Mouse (Mus musculus) testis, adult 2 months (tissue): ENCODE results near the gene Morc2b. TPM values are rescaled to one million over a fixed set of nuclear protein-coding genes. Genes with fewer than 3 reads are reported as not detected.

Source experiments
- H3K27ac ChIP-seq: fragments of 200-500 bp; 2 replicates; pipeline ENCODE4 v1.5.1; 2012; ENCODE audit warnings: low read depth, low read length; ENCODE audit not compliant: control insufficient read depth, insufficient read depth
- H3K27me3 ChIP-seq: fragments of 200-500 bp; 2 replicates; pipeline ENCODE4 v1.6.1; 2012; ENCODE audit warnings: mild to moderate bottlenecking, low read length, moderate library complexity; ENCODE audit not compliant: control insufficient read depth, insufficient read depth
- H3K36me3 ChIP-seq: fragments of 200-500 bp; 2 replicates; pipeline ENCODE4 v1.6.1; 2012; ENCODE audit warnings: mild to moderate bottlenecking, low read length; ENCODE audit not compliant: control insufficient read depth, insufficient read depth
- H3K4me1 ChIP-seq: fragments of 200-500 bp; 2 replicates; pipeline ENCODE4 v1.6.1; 2012; ENCODE audit warnings: low read length; ENCODE audit not compliant: control insufficient read depth, insufficient read depth
- H3K4me3 ChIP-seq: fragments of 200-500 bp; 2 replicates; pipeline ENCODE4 v1.5.1; 2012; ENCODE audit warnings: low read depth, mild to moderate bottlenecking, low read length, moderate library complexity, mixed read lengths; ENCODE audit not compliant: control insufficient read depth
- CTCF ChIP-seq: fragments of 200-500 bp; IDR thresholded peaks from 2 replicates; pipeline ENCODE4 v1.5.1; 2012; ENCODE audit warnings: low read depth, mild to moderate bottlenecking, inconsistent platforms, low read length, moderate library complexity; ENCODE audit not compliant: control insufficient read depth, insufficient read depth, insufficient replicate concordance
- POLR2A ChIP-seq: fragments of 200-500 bp; IDR thresholded peaks from 2 replicates; pipeline ENCODE4 v1.6.1; 2012; ENCODE audit warnings: low read depth, mild to moderate bottlenecking, inconsistent platforms, low read length, moderate library complexity; ENCODE audit not compliant: control insufficient read depth
- polyA plus RNA-seq: library from polyadenylated mRNA; depleted of rRNA; stranded (reverse); fragments of >200 nt; gene quantifications from 2 replicates; pipeline ENCODE4 v1.2.3, GENCODE M21; 2012; rRNA removed

The Morc2b gene
- polyA plus RNA-seq, 1 experiment, result 48.7 TPM

- Histone ChIP-seq H3K27ac (peak within 1 kb of the TSS; percentile 98), H3K4me1 (peaks cover 6% of the 10 kb centered on the region)
- TF ChIP-seq POLR2A (peak; percentile 58; the same call in 1 of the 2 replicates), CTCF (no peak)
Measured at GRCm38 (mm10) chr17:33089220-33089949, 50.1 kb downstream of the Morc2b start, which contains the start of gene Zfp563. Gene Zfp563, plus strand, starts transcription at chr17:33089310.

GRCm38 (mm10) chr17:33067958-33068357 is 71.5 kb downstream of the Morc2b start, which contains the start of gene 4921501E09Rik:
Gene 4921501E09Rik, minus strand, starts transcription at chr17:33068058.
- no peaks in the 10 kb centered on the region for H3K4me1 ChIP-seq
- TF ChIP-seq CTCF (no peak), POLR2A (no peak)
- H3K36me3 ChIP-seq, result no peaks in the 10 kb centered on the region
- no peak within 1 kb of the TSS for H3K27ac ChIP-seq
- H3K4me3 ChIP-seq, result peak within 1 kb of the TSS; percentile 80
- H3K27me3 ChIP-seq, result no peaks in the 10 kb centered on the region

More at GRCm38 (mm10) chr17:33089220-33089949, 50.1 kb downstream of the Morc2b start, which contains the start of gene Zfp563:
- Histone ChIP-seq H3K4me3 (peak within 1 kb of the TSS; percentile 100), H3K36me3 (no peaks in the 10 kb centered on the region), H3K27me3 (no peaks in the 10 kb centered on the region)

Other genes starting within 250 kb of the Morc2b start
- gene Zfp870, start 248.0 kb downstream of the Morc2b start, polyA plus RNA-seq, result 0.30 TPM in 2 replicates
- 0.77 and 1.1 TPM in 2 replicates for gene Cyp4f14, start 222.3 kb downstream of the Morc2b start, polyA plus RNA-seq
- 7.8 and 8.0 TPM in 2 replicates for gene Cyp4f13, start 192.3 kb downstream of the Morc2b start, polyA plus RNA-seq
- 0.64 TPM in 2 replicates for gene Zfp472, start 173.9 kb downstream of the Morc2b start, polyA plus RNA-seq
- gene Zfp952, start 146.6 kb downstream of the Morc2b start, polyA plus RNA-seq, result 1.1 and 1.3 TPM in 2 replicates
- gene Zfp763, start 106.3 kb downstream of the Morc2b start, polyA plus RNA-seq, result 0.90 and 1.8 TPM in 2 replicates
- gene 4921501E09Rik, start 71.6 kb downstream of the Morc2b start, polyA plus RNA-seq, result 5.4 and 7.0 TPM in 2 replicates
- 1.6 and 2.6 TPM in 2 replicates for gene Zfp563, start 50.4 kb downstream of the Morc2b start, polyA plus RNA-seq
- gene Olfr55, start 28.8 kb upstream of the Morc2b start, polyA plus RNA-seq, result not detected in 2 replicates
- not detected in 2 replicates for gene Olfr239, start 51.6 kb upstream of the Morc2b start, polyA plus RNA-seq
- gene Olfr1564, start 82.0 kb upstream of the Morc2b start, polyA plus RNA-seq, result 0.16 and 0.24 TPM in 2 replicates
- gene Zfp955a, start 115.5 kb upstream of the Morc2b start, polyA plus RNA-seq, result 1.6 and 2.2 TPM in 2 replicates
- not detected in 2 replicates for gene Olfr63, start 125.0 kb upstream of the Morc2b start, polyA plus RNA-seq
- 2.3 and 2.5 TPM in 2 replicates for gene Zfp955b, start 149.9 kb upstream of the Morc2b start, polyA plus RNA-seq
- 3.1 and 3.9 TPM in 2 replicates for gene Zfp81, start 219.2 kb upstream of the Morc2b start, polyA plus RNA-seq